Mouse (Mus musculus) kidney, embryonic 16.5 days (tissue): ENCODE results near the gene Txndc9. TPM values are rescaled to one million over a fixed set of nuclear protein-coding genes. Genes with fewer than 3 reads are reported as not detected.
"Not testable (repeated sequence)": the region's sequence is repeated elsewhere in the genome, so short reads cannot be mapped to it uniquely, and the experiment has no call there.

Experiments used
- ATAC-seq: fragments of 200-750 bp; cut with Nextera tagmentation; 2 replicates; pipeline ENCODE4 v1.8.0; 2017; ENCODE audit warnings: moderate TSS enrichment; ENCODE audit not compliant: low FRiP score, low TSS enrichment
- H3K27ac ChIP-seq: fragments of 300-500 bp; sonication (generic); 2 replicates; pipeline ENCODE4 v1.5.1; 2014; ENCODE audit warnings: low read length
- H3K27me3 ChIP-seq: fragments of 300-500 bp; sonication (generic); 2 replicates; pipeline ENCODE4 v1.6.1; 2014; ENCODE audit warnings: low read length, control low read depth, mixed read lengths; ENCODE audit not compliant: insufficient read depth
- H3K36me3 ChIP-seq: fragments of 300-500 bp; sonication (generic); 2 replicates; pipeline ENCODE4 v1.6.1; 2014; ENCODE audit warnings: low read length, control low read depth, mixed read lengths; ENCODE audit not compliant: insufficient read depth
- H3K4me1 ChIP-seq: fragments of 300-500 bp; sonication (generic); 2 replicates; pipeline ENCODE4 v1.6.1; 2014; ENCODE audit warnings: low read length, control low read depth, mixed read lengths; ENCODE audit not compliant: insufficient read depth
- H3K4me2 ChIP-seq: fragments of 300-500 bp; sonication (generic); replicated peaks from 2 replicates; pipeline ENCODE4 v1.6.1; 2014; ENCODE audit warnings: low read depth, low read length
- H3K4me3 ChIP-seq: fragments of 300-500 bp; sonication (generic); 2 replicates; pipeline ENCODE4 v1.5.1; 2014; ENCODE audit warnings: mild to moderate bottlenecking, low read length
- H3K9ac ChIP-seq: fragments of 300-500 bp; sonication (generic); replicated peaks from 2 replicates; pipeline ENCODE4 v1.6.1; 2014; ENCODE audit warnings: low read length
- H3K9me3 ChIP-seq: fragments of 300-500 bp; sonication (generic); 2 replicates; pipeline ENCODE4 v1.6.1; 2016; ENCODE audit warnings: low read length, control low read depth
- WGBS: fragments of 180-500 bp; shearing (Covaris S2); extraction: QIAGEN DNeasy Blood & Tissue Kit; methylation state at CpG from one replicate; pipeline ENCODE4 v1.1.7; 2014; 5-methylcytosine and 5-hydroxymethylcytosine counted together
- polyA plus RNA-seq: library from polyadenylated mRNA; unstranded; fragments of >200 nt; fragmentation: Nextera tagmentation; extraction: Ambion mirVana; gene quantifications from 2 replicates; pipeline ENCODE4 v1.2.1, GENCODE M21; 2015

Txndc9 gene
- polyA plus RNA-seq, 1 experiment from 2014 or later = 136 TPM

DNA sequence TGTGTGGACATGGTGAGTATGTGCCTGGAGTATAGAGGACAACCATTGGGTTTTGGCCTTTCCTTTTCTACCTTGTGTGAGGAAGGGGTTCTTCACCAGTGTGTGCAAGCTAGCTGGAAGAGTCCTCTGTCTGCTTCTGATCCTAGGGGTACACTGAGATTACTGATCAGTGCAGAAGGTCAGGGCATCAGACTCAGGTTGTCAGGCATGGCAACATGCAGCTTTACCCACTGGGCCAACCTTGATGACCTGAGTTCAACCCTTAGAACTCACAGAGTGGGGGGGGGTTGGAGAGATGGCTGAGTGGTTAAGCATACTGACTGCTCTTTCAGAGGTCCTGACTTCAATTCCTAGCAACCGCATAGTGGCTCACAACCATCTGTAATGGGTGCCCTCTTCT, 13.4 kb downstream of the Txndc9 start:
- H3K4me3 ChIP-seq = no peak overlapping the region
- H3K36me3 ChIP-seq = peaks cover 28% of the 10 kb centered on the region
- ATAC-seq = no peak
- no peaks in the 10 kb centered on the region for H3K9me3 ChIP-seq
- WGBS = 92% methylated on average over 1 of the region's 1 CpGs
- H3K4me1 ChIP-seq = no peaks in the 10 kb centered on the region
- H3K27me3 ChIP-seq = no peaks in the 10 kb centered on the region
- no peak overlapping the region for H3K9ac ChIP-seq
- H3K4me2 ChIP-seq = no peak overlapping the region
- H3K27ac ChIP-seq = no peak overlapping the region

DNA sequence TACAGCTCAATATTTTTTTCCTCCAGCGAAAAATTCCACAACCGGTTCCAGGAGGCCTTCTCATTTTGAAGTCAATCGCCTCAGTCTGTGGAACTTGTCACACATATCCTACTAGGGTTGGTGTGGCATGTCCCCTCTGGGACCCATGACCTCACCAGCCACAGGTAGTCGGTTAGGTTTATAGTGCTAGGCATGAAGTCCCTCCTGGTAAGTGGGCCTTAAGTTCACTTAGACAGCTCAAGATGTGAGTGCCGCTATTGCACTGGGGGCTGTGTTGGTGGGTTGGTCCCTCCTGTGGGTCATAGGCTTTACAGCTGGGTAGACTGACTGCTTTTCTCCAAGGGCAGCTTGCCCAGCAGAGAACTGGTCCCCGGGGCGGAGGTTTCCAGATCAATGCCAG, 20.4 kb downstream of the Txndc9 start:
- no peak overlapping the region for H3K27ac ChIP-seq
- no peaks in the 10 kb centered on the region for H3K4me1 ChIP-seq
- no peaks in the 10 kb centered on the region for H3K36me3 ChIP-seq
- H3K9ac ChIP-seq = no peak overlapping the region
- no peak overlapping the region for H3K4me3 ChIP-seq
- no peak for ATAC-seq
- H3K27me3 ChIP-seq = no peaks in the 10 kb centered on the region
- no peaks in the 10 kb centered on the region for H3K9me3 ChIP-seq
- 94% methylated on average over 7 of the region's 7 CpGs for WGBS
- no peak overlapping the region for H3K4me2 ChIP-seq

DNA sequence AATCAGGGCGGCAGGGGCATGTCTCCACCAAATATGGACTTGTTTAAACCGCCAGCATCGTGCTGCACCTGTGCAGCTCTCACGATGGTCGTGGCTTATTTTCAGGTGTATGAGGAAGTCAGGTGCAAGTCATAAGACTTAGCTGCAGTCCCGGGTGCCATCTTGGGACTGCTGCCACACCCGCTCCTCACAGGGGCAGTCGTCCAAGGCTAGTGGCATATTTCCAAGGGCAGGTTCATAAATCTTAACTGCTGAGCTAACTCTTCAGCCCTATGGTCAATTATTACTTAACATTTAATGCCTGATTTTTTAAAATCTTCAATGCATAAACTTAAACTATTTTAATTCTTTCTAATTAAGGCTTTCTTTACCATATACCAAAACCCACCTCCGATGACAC, 21.0 kb downstream of the Txndc9 start:
- not testable (repeated sequence) for H3K27me3 ChIP-seq, H3K9me3 ChIP-seq, H3K9ac ChIP-seq, ATAC-seq, H3K4me1 ChIP-seq, H3K36me3 ChIP-seq, H3K4me2 ChIP-seq, H3K4me3 ChIP-seq, H3K27ac ChIP-seq
- 76% methylated on average over 9 of the region's 9 CpGs for WGBS

DNA sequence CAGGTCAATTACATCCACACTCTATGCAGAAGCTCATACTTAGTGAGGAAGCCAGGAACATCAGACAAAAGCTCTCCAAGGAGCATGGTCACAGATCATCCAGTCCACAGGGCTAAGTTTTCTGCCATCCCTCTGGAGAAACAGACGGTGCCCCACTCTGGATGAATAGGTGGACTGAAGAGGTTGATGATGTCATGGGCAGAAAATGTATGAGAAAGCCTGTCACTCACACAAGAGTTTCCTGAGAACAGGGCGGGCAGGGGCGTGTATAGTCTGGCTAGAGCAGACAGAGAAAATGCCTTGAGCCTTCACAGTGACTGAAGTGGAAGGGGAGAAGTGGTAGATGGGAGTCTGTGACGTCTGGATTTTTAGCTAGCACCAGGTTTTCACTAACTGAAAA, 26.2 kb downstream of the Txndc9 start:
- Histone ChIP-seq H3K9me3 (no peaks in the 10 kb centered on the region), H3K27ac (no peak overlapping the region), H3K36me3 (no peaks in the 10 kb centered on the region), H3K9ac (no peak overlapping the region), H3K4me2 (no peak overlapping the region), H3K4me3 (no peak overlapping the region), H3K27me3 (no peaks in the 10 kb centered on the region), H3K4me1 (no peaks in the 10 kb centered on the region)
- WGBS = 64% methylated on average over 4 of the region's 4 CpGs
- no peak for ATAC-seq

DNA sequence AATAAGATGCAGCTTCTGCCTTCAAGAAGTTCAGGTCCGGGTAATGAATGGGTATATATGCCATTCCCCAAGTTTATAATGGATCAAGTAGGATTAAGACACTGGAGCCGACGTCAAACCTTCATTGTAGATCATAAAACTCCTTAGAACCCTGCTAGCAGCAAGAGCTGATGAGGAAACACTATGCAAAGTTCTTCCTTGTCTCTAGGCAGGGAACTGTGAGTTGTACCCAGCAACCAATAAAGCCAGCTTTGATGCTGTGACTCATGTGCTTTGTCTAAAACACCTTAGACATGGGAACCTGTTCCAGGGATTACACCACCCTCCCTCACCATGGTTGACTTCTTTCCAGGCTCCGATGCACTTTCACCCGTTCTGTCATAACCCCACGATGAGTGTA, 28.9 kb downstream of the Txndc9 start:
- Histone ChIP-seq H3K4me2 (no peak overlapping the region), H3K4me3 (no peak overlapping the region), H3K27ac (no peak overlapping the region), H3K27me3 (no peaks in the 10 kb centered on the region), H3K36me3 (no peaks in the 10 kb centered on the region), H3K9me3 (no peaks in the 10 kb centered on the region), H3K4me1 (no peaks in the 10 kb centered on the region), H3K9ac (no peak overlapping the region)
- ATAC-seq = no peak
- WGBS = 80% methylated on average over 6 of the region's 6 CpGs

DNA sequence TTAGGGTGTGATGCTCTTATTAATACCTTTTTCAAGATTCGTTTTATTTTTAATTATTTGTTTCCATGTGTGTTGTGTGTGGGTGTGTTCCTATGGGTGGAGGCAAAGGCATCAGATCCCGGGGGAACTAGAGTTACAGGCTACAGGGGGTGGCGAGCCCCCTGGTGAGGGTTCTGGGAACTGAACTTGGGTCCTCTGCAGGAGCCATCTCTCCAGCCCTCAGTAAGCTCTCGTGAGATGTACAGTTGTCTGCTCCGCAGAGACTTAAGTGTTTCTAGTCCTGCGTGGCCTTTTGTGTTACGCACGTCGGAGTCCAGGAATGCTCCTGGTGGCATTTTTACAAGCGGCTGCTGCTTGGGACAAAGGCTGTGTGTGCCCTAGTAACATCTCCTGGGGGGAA, 32.1 kb downstream of the Txndc9 start:
- Histone ChIP-seq H3K27me3 (no peaks in the 10 kb centered on the region), H3K4me3 (no peak overlapping the region), H3K36me3 (no peaks in the 10 kb centered on the region), H3K4me1 (no peaks in the 10 kb centered on the region), H3K27ac (no peak overlapping the region), H3K9me3 (no peaks in the 10 kb centered on the region), H3K4me2 (no peak overlapping the region), H3K9ac (no peak overlapping the region)
- WGBS = 53% methylated on average over 10 of the region's 10 CpGs
- no peak for ATAC-seq

DNA sequence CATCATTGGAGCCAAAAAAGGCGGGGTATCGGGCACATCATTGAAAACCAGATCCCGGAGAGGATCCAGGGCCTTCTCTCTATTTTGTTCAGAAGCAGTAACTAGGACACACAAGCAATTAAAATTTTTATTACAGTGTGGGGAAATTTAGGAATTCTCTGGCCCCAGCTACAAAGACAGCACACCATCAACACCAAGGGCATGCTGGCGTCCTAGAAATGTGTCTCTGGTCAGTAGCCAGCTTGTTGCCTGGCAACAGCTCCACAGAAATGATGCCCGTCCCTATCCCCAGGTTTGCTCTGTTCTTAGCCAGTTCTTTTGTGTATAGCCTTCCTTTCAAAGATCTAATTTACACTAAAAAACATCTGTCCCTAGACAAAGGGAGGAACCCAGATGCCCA, 38.2 kb downstream of the Txndc9 start:
- no peak overlapping the region for H3K9ac ChIP-seq
- H3K4me3 ChIP-seq = no peak overlapping the region
- no peaks in the 10 kb centered on the region for H3K36me3 ChIP-seq
- no peak overlapping the region for H3K4me2 ChIP-seq
- WGBS = 75% methylated on average over 5 of the region's 5 CpGs
- no peaks in the 10 kb centered on the region for H3K9me3 ChIP-seq
- ATAC-seq = no peak
- no peaks in the 10 kb centered on the region for H3K4me1 ChIP-seq
- no peak overlapping the region for H3K27ac ChIP-seq
- no peaks in the 10 kb centered on the region for H3K27me3 ChIP-seq

DNA sequence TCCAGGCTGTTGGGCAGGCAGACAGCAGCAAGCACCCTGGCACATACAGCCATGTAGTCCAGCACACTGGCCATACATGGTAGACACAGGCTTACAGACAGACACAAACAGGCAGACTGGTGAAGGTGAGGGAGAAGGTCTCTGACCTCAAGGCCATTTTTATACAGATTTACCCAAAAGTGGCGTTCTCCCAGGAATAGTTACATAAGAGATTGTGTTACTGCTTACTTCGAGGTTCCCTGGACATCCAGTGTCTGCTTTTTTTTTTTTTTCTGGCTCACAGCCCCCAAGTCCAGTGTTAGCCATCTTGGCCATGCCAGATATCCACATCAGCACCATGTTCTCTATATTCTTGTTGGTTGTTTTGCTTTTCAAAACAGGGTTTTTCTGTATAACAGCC, 39.2 kb downstream of the Txndc9 start:
- no peaks in the 10 kb centered on the region for H3K4me1 ChIP-seq

DNA sequence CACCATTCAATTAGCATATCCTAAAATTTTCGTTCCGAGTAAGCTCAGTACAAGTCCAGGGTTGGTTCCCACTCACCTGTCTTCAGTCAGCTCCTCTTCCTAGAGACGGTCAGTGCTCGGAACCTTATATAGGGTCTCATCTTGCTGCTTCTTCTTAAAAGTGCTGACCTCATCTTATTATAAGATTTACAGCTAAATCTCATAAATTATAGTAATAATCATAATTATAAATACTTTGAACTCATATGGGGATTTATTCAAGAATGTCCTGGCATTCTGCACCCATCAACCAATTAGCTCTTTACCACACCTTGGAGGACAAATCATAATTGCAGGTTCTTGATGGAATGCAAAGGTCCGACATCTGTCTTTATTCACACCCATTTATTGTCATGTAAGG, 40.0 kb downstream of the Txndc9 start, which contains the start of gene Lyg1:
Gene Lyg1 (minus strand): TSS at position 101 of the 400 bp plus-strand sequence.
- Histone ChIP-seq H3K9me3 (no peaks in the 10 kb centered on the region), H3K27ac (no peak within 1 kb of the TSS; the same call in 1 of the 2 replicates), H3K4me3 (no peak within 1 kb of the TSS), H3K9ac (no peak within 1 kb of the TSS), H3K4me1 (no peaks in the 10 kb centered on the region), H3K36me3 (no peaks in the 10 kb centered on the region), H3K27me3 (no peaks in the 10 kb centered on the region), H3K4me2 (no peak within 1 kb of the TSS)
- WGBS = 86% methylated on average over 5 of the region's 5 CpGs
- ATAC-seq = no peak

More for the DNA sequence above, 39.2 kb downstream of the Txndc9 start:
- no peak overlapping the region for H3K4me2 ChIP-seq
- H3K36me3 ChIP-seq = no peaks in the 10 kb centered on the region
- no peaks in the 10 kb centered on the region for H3K27me3 ChIP-seq
- no peak overlapping the region for H3K27ac ChIP-seq
- no peak overlapping the region for H3K4me3 ChIP-seq
- H3K9me3 ChIP-seq = no peaks in the 10 kb centered on the region
- 67% methylated on average over 2 of the region's 2 CpGs for WGBS
- no peak for ATAC-seq
- no peak overlapping the region for H3K9ac ChIP-seq

DNA sequence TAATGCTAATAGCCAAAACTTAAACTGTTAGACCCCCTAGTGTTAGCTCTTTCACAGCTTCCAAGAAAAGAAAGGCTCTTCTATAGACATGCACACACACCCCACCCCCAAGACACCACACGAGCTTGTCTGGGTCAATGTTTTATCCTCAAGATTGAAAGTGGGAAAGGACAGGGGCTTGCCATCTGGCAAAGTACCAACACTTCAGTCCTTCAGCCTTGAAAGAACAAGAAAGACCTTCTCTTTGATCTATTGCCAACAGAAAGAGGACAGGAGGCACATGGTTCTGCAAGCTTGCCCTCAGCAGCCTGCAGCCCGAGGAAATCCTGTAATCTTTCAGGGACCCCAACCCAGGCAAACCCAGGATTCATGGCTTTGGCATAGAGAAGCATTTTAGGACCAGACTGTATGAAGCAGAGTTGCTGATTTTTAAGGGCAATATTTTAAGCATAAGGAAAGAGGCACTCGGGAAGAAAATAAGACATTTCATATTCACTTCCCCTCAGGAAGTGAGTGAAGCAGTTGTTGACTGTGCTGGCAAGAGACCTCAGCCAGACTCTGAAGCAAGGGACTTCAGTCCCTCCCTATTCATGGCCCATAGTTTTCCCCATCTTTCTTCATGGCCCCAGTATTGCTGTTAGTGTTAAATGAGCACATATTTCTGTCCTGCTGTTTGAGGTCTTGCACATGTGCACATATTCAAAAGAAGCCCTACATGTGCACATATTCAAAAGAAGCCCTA, 40.8 kb downstream of the Txndc9 start:
- no peak overlapping the region; the same call in 1 of the 2 replicates for H3K27ac ChIP-seq
- no peaks in the 10 kb centered on the region for H3K4me1 ChIP-seq
- no peak for ATAC-seq
- WGBS = 24% methylated on average over 3 of the region's 3 CpGs
- H3K4me3 ChIP-seq = no peak overlapping the region
- H3K4me2 ChIP-seq = no peak overlapping the region
- no peak overlapping the region for H3K9ac ChIP-seq
- no peaks in the 10 kb centered on the region for H3K36me3 ChIP-seq
- no peaks in the 10 kb centered on the region for H3K27me3 ChIP-seq
- no peaks in the 10 kb centered on the region for H3K9me3 ChIP-seq
